Mouse (Mus musculus): ENCODE measurements around the gene Kcnab1. TPM values are rescaled to one million over a fixed set of nuclear protein-coding genes. Genes with fewer than 3 reads are reported as not detected.
"Not testable (repeated sequence)": the region's sequence is repeated elsewhere in the genome, so short reads cannot be mapped to it uniquely, and the experiment has no call there.

Gene Kcnab1
- polyA plus RNA-seq, 1 experiment from 2014 or later = 2.8 TPM

DNA sequence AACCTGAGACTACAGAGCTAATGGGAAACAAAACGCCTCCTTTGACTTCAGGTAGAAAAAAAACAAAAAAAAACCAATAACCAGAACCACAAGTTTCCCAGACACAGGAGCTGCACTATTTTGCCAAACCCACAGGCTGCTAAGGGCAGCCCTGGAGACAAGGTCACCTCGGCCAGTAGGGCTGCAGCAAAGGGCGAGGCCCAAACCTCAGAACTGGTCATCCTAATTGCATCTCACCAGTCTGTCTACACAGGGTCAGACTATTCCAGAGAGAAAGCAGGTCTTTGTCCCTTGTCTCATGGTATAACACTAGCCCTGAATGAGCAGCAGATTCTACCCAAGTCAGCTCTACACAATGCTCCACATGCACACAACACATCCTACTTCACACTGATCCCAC is 265.5 kb downstream of the Kcnab1 start:
- peaks cover 69% of the 10 kb centered on the region for H3K36me3 ChIP-seq
- no peak overlapping the region for H3K4me3 ChIP-seq
- H3K9me3 ChIP-seq = no peaks in the 10 kb centered on the region
- H3K4me2 ChIP-seq = no peak overlapping the region
- 0 out of 2 replicates have a peak overlapping the region, but pooled peaks have one; percentile 20 for H3K27ac ChIP-seq (replicated peaks)
- no peaks in the 10 kb centered on the region for H3K27me3 ChIP-seq (replicated peaks)
- H3K4me1 ChIP-seq = peaks cover 15% of the 10 kb centered on the region
- WGBS = 68% methylated on average over 3 of the region's 3 CpGs
- ATAC-seq (ENCODE audit: extremely low read depth, insufficient number of reproducible peaks, low FRiP score, low TSS enrichment) = no peak
- H3K9ac ChIP-seq = no peak overlapping the region

DNA sequence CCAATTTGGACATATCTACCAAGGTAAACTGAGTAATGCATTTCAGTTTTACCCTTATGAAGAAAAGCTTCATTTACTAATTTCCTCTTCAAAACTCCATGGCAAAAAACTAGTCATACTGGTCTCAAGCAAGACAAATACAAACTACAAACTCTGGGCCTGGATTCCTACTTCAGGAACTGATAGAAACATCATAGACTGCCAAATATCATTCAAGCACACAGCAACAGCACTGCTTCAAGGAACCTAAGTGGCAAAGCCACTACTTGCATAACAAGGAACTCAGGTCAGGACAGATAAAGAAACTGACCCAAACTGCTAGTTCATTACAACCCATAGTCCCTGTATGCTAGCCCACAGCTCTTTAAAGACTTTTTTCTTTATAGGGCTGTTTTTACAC is 269.5 kb downstream of the Kcnab1 start:
- Histone ChIP-seq H3K27ac (replicated peaks) (no peak overlapping the region), H3K4me1 (peaks cover 23% of the 10 kb centered on the region), H3K27me3 (replicated peaks) (no peaks in the 10 kb centered on the region), H3K4me2 (no peak overlapping the region), H3K4me3 (no peak overlapping the region), H3K9me3 (no peaks in the 10 kb centered on the region), H3K36me3 (peaks cover 70% of the 10 kb centered on the region), H3K9ac (no peak overlapping the region)
- no peak for ATAC-seq (ENCODE audit: extremely low read depth, insufficient number of reproducible peaks, low FRiP score, low TSS enrichment)

- no peaks in the 10 kb centered on the region for H3K27me3 ChIP-seq (replicated peaks)
- 62% methylated on average over 4 of the region's 4 CpGs for WGBS
- peaks cover 77% of the 10 kb centered on the region for H3K36me3 ChIP-seq
- no peak overlapping the region for H3K27ac ChIP-seq (replicated peaks)
- peaks cover 29% of the 10 kb centered on the region for H3K4me1 ChIP-seq
- H3K9me3 ChIP-seq = no peaks in the 10 kb centered on the region
- no peak for ATAC-seq (ENCODE audit: extremely low read depth, insufficient number of reproducible peaks, low FRiP score, low TSS enrichment)
- H3K9ac ChIP-seq = no peak overlapping the region
- H3K4me2 ChIP-seq = no peak overlapping the region
- H3K4me3 ChIP-seq = no peak overlapping the region
These were observed 270.8 kb downstream of the Kcnab1 start for GRCm38 (mm10) chr3:65379884-65380539.

- Histone ChIP-seq H3K9me3 (no peaks in the 10 kb centered on the region), H3K4me2 (no peak overlapping the region), H3K4me1 (peaks cover 34% of the 10 kb centered on the region), H3K27ac (replicated peaks) (0 out of 2 replicates have a peak overlapping the region, but pooled peaks have one; percentile 8), H3K27me3 (replicated peaks) (no peaks in the 10 kb centered on the region), H3K9ac (no peak overlapping the region), H3K4me3 (no peak overlapping the region), H3K36me3 (peaks cover 85% of the 10 kb centered on the region)
- no peak for ATAC-seq (ENCODE audit: extremely low read depth, insufficient number of reproducible peaks, low FRiP score, low TSS enrichment)
- 73% methylated on average over 4 of the region's 4 CpGs for WGBS
These were observed 271.9 kb downstream of the Kcnab1 start for GRCm38 (mm10) chr3:65381094-65381493.

- peaks cover 91% of the 10 kb centered on the region for H3K36me3 ChIP-seq
- no peak overlapping the region for H3K27ac ChIP-seq (replicated peaks)
- no peak overlapping the region for H3K4me2 ChIP-seq
- no peaks in the 10 kb centered on the region for H3K27me3 ChIP-seq (replicated peaks)
- no peak overlapping the region for H3K9ac ChIP-seq
- 63% methylated on average over 3 of the region's 3 CpGs for WGBS
- peaks cover 44% of the 10 kb centered on the region for H3K4me1 ChIP-seq
- no peak overlapping the region for H3K4me3 ChIP-seq
- H3K9me3 ChIP-seq = no peaks in the 10 kb centered on the region
- ATAC-seq (ENCODE audit: extremely low read depth, insufficient number of reproducible peaks, low FRiP score, low TSS enrichment) = no peak
These were observed 275.2 kb downstream of the Kcnab1 start for GRCm38 (mm10) chr3:65384431-65384830.

DNA sequence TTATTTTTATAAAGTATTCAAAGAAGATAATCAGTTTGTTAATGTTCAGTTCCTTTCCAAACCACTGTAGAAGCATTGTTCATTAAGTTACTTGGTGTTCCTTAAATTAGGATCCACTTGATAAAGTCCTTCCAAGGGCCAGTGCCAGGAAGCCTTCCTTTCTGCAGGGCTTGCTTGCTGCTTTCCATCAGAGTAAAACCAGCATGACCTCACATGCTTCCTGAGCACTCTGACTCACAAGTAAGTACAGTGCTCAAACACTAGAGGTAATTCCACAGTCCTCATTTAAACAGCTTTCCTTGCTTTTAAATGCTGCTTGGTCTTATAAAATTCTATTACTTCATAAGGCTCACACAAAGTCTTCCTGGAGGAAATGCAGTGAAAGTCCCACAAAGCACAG is 276.6 kb downstream of the Kcnab1 start:
- peaks cover 92% of the 10 kb centered on the region for H3K36me3 ChIP-seq
- no peaks in the 10 kb centered on the region for H3K9me3 ChIP-seq
- H3K27ac ChIP-seq (replicated peaks) = peak overlapping the region; percentile 42
- ATAC-seq (ENCODE audit: extremely low read depth, insufficient number of reproducible peaks, low FRiP score, low TSS enrichment) = no peak
- peaks cover 50% of the 10 kb centered on the region for H3K4me1 ChIP-seq
- no peak overlapping the region for H3K4me3 ChIP-seq
- no peak overlapping the region for H3K4me2 ChIP-seq
- no peak overlapping the region for H3K9ac ChIP-seq
- H3K27me3 ChIP-seq (replicated peaks) = no peaks in the 10 kb centered on the region

GRCm38 (mm10) chr3:65391222-65391783 is 282.1 kb downstream of the Kcnab1 start:
- Histone ChIP-seq H3K9ac (peak overlapping the region; percentile 95), H3K9me3 (no peaks in the 10 kb centered on the region), H3K4me2 (peak overlapping the region; percentile 90), H3K4me3 (peak overlapping the region; percentile 87), H3K27me3 (replicated peaks) (no peaks in the 10 kb centered on the region), H3K4me1 (peaks cover 25% of the 10 kb centered on the region), H3K27ac (replicated peaks) (peak overlapping the region; percentile 90), H3K36me3 (peaks cover 41% of the 10 kb centered on the region)
- whole genome bisulfite sequencing = 38% methylated on average over 6 of the region's 6 CpGs
- ATAC-seq (ENCODE audit: extremely low read depth, insufficient number of reproducible peaks, low FRiP score, low TSS enrichment) = no peak

DNA sequence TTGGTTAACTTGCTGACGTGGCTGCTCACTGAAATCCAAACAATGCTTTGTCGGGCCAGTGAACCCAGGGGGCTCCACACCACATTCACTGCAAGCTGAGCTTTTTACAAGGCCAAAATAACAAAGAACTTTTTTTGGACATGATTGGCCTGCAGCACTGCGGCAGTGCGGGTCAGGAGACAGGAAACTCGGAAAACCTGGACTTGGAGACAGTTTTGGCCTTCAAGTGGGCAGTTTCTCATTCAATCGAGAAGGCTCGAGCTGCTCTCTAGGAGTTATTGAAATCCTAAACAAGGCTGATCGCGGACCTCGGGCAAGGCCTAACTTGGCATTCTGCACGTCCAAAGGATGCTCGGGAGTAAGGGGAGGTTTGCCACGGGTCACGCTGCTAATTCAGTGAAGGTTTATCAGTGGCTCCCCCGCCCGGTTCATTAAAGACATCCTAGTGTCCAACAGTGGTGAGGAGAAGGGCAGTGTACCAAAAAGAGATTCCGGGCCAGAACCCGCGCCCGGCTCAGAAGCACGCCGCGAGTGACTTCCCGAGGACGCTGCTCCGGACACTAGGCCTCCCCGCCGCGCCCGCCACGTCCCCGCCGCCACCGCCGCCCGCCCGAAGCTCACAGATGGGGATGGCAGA is 282.7 kb downstream of the Kcnab1 start:
- H3K4me2 ChIP-seq = peak overlapping the region; percentile 90
- peaks cover 35% of the 10 kb centered on the region for H3K36me3 ChIP-seq
- peak overlapping the region; percentile 87 for H3K4me3 ChIP-seq
- H3K27ac ChIP-seq (replicated peaks) = peak overlapping the region; percentile 90
- H3K9ac ChIP-seq = peak overlapping the region; percentile 95
- peaks cover 19% of the 10 kb centered on the region for H3K4me1 ChIP-seq
- H3K9me3 ChIP-seq = no peaks in the 10 kb centered on the region
- under 1% methylated on average over 37 of the region's 37 CpGs for WGBS
- ATAC-seq (ENCODE audit: extremely low read depth, insufficient number of reproducible peaks, low FRiP score, low TSS enrichment) = peak; percentile 53; the same call in 1 of the 2 replicates
- H3K27me3 ChIP-seq (replicated peaks) = no peaks in the 10 kb centered on the region

DNA sequence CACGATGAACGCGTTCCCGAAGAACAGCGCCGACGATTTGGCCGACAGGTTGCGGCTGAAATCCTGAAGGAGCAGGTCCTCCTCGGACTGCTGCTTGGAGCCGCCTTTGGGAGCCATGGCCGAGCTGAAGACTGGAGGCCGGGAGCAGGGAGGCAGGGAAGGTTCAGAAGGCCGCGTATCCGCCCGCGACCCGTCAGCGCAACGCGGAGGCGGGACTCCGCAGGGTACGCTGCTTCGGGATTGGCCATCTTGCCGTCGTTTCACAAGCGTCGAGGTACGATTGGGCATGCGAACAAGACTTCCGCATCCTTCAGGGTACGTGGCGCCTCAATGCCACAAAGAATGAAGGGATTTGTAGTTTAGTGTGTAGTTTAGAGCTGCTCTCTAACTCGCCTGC is 283.2 kb downstream of the Kcnab1 start, which contains the start of gene Ssr3:
Ssr3 (minus strand) TSS at position 203 of the 397 bp plus-strand sequence.
- ATAC-seq (ENCODE audit: extremely low read depth, insufficient number of reproducible peaks, low FRiP score, low TSS enrichment) = peak; percentile 95
- H3K27ac ChIP-seq (replicated peaks) = peak within 1 kb of the TSS; percentile 90
- H3K4me2 ChIP-seq = peak within 1 kb of the TSS; percentile 90
- H3K27me3 ChIP-seq (replicated peaks) = no peaks in the 10 kb centered on the region
- H3K9me3 ChIP-seq = no peaks in the 10 kb centered on the region
- H3K36me3 ChIP-seq = peaks cover 30% of the 10 kb centered on the region
- peak within 1 kb of the TSS; percentile 95 for H3K9ac ChIP-seq
- H3K4me3 ChIP-seq = peak within 1 kb of the TSS; percentile 87
- WGBS = under 1% methylated on average over 36 of the region's 36 CpGs
- peaks cover 17% of the 10 kb centered on the region for H3K4me1 ChIP-seq

DNA sequence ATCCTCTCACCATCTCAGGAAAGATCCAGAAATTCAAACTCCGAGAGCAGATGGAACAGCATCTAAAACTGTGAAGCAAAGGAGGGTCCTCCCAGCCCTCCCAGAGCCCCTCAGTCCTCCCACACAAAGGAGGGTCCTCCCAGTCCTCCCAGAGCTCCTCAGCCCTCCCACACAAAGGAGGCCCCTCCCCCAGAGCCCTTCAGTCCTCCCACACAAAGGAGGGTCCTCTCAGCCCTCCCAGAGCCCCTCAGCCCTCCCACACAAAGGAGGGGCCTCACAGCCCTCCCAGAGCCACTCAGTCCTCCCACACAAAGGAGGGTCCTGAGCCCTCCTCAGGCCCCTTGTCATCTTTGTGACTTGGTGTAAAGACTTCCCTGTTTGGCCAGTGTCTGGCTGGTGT is 285.9 kb downstream of the Kcnab1 start:
- ATAC-seq (ENCODE audit: extremely low read depth, insufficient number of reproducible peaks, low FRiP score, low TSS enrichment); H3K27me3 ChIP-seq (replicated peaks); H3K27ac ChIP-seq (replicated peaks); H3K36me3 ChIP-seq; H3K9ac ChIP-seq; H3K9me3 ChIP-seq; H3K4me2 ChIP-seq; H3K4me3 ChIP-seq: not testable (repeated sequence)
- peaks cover 11% of the 10 kb centered on the region for H3K4me1 ChIP-seq
- 69% methylated on average over 1 of the region's 1 CpGs for WGBS

- no peaks in the 10 kb centered on the region for H3K4me1 ChIP-seq
- no peak overlapping the region for H3K9ac ChIP-seq
- no peaks in the 10 kb centered on the region for H3K36me3 ChIP-seq
- no peaks in the 10 kb centered on the region for H3K27me3 ChIP-seq (replicated peaks)
- H3K27ac ChIP-seq (replicated peaks) = no peak overlapping the region
- WGBS = 64% methylated on average over 4 of the region's 4 CpGs
- H3K4me2 ChIP-seq = no peak overlapping the region
- H3K9me3 ChIP-seq = no peaks in the 10 kb centered on the region
- H3K4me3 ChIP-seq = no peak overlapping the region
- ATAC-seq (ENCODE audit: extremely low read depth, insufficient number of reproducible peaks, low FRiP score, low TSS enrichment) = no peak
These were observed 287.8 kb downstream of the Kcnab1 start for GRCm38 (mm10) chr3:65396835-65397504.
